12 mouse cellular contexts compared by ENCODE assay signal in genomic region chr4:45436383-45436913, GRCm38 (mm10). TPM values are rescaled to one million over a fixed set of nuclear protein-coding genes. Genes with fewer than 3 reads are reported as not detected.
DNase-seq lines count a peak whose midpoint lies in the region; ATAC-seq and TF ChIP-seq lines count a peak whose summit lies in the region.
"Had no signal": no experiment of that assay in that cellular context is flagged by ENCODE, and none has a peak within 500 bp of the region (broad histone marks: within the 10 kb centered on the region; RNA-seq: fewer than 3 reads in every experiment).

No protein-coding gene starts in this region.

- no peak for TF ChIP-seq POLR2A in thymus, adult 2 months (IDR thresholded peaks at IDR 0.05; ENCODE audit: control insufficient read depth, extremely low read depth, insufficient read depth, low read length, poor library complexity)

- peaks cover 32 to 45% of the 10 kb centered on the region in 2 experiments for H3K4me1 ChIP-seq in heart, embryonic 14.5 days (ENCODE audit: control insufficient read depth in 2 of 2, insufficient read depth in 2 of 2, low read length in 2 of 2)
- H3K4me1 ChIP-seq in hindbrain, embryonic 11.5 days (replicated peaks; ENCODE audit: control insufficient read depth, insufficient read depth, low read length) = peaks cover 16% of the 10 kb centered on the region
- H3K4me1 ChIP-seq in midbrain, embryonic 13.5 days (replicated peaks) = peaks cover 50% of the 10 kb centered on the region
- H3K4me1 ChIP-seq in thymus, adult 2 months (replicated peaks; ENCODE audit: control insufficient read depth, insufficient read depth, low read length) = no peaks in the 10 kb centered on the region

- no peaks in the 10 kb centered on the region for H3K27me3 ChIP-seq in heart, embryonic 14.5 days (ENCODE audit: control insufficient read depth, insufficient read depth, low read length)
- no peaks in the 10 kb centered on the region for H3K27me3 ChIP-seq in hindbrain, embryonic 11.5 days (ENCODE audit: control insufficient read depth, insufficient read depth, low read length)
- H3K27me3 ChIP-seq in midbrain, embryonic 13.5 days = no peaks in the 10 kb centered on the region; the same call in 1 of the 2 replicates
- H3K27me3 ChIP-seq in thymus, adult 2 months (ENCODE audit: control insufficient read depth, insufficient read depth, low read length) = no peaks in the 10 kb centered on the region
- H3K27me3 ChIP-seq: embryonic facial prominence, embryonic 13.5 days had no signal

- H3K4me2 ChIP-seq in heart, embryonic 14.5 days (ENCODE audit: low read length) = no peak overlapping the region
- H3K4me2 ChIP-seq in hindbrain, embryonic 11.5 days (replicated peaks; ENCODE audit: low read depth, low read length) = no peak overlapping the region
- no peak overlapping the region for H3K4me2 ChIP-seq in midbrain, embryonic 13.5 days (replicated peaks)
- H3K4me2 ChIP-seq: embryonic facial prominence, embryonic 13.5 days had no signal

- no peak for ATAC-seq in heart, embryonic 14.5 days (ENCODE audit: insufficient number of reproducible peaks, insufficient read depth, low FRiP score, low read depth)
- ATAC-seq in hindbrain, embryonic 11.5 days (ENCODE audit: low FRiP score) = peak; percentile 37; the same call in 1 of the 2 replicates
- peak; percentile 46 for ATAC-seq in midbrain, embryonic 13.5 days
- ATAC-seq in granulocyte monocyte progenitor cell, adult 5-6 weeks (replicated peaks; ENCODE audit: poor library complexity, severe bottlenecking) = no peak

- no peak for DNase-seq in heart, adult 11 months
- DNase-seq in MN1 (ENCODE audit: low spot score) = peak; percentile 25
- no peak for DNase-seq in hindbrain, embryonic 11.5 days (ENCODE audit: low spot score)
- DNase-seq in thymus, adult 2 months = no peak
- DNase-seq in urinary bladder, postnatal 36 days (ENCODE audit: low spot score in 2 of 2) = no peak
- DNase-seq: gastrocnemius, postnatal 10 days had no signal

- WGBS in heart, embryonic 14.5 days = 64% methylated on average over 7 of the region's 7 CpGs
- 61% methylated on average over 7 of the region's 7 CpGs for WGBS in hindbrain, embryonic 11.5 days
- 63% methylated on average over 7 of the region's 7 CpGs for WGBS in midbrain, embryonic 13.5 days
- 74% methylated on average over 7 of the region's 7 CpGs for WGBS in thymus, adult 2 months

- no peak overlapping the region for H3K27ac ChIP-seq in heart, embryonic 14.5 days (replicated peaks in 1 of 2; ENCODE audit: control insufficient read depth in 1 of 2, insufficient read depth in 1 of 2, low read depth in 2 of 2, low read length in 2 of 2)
- H3K27ac ChIP-seq in hindbrain, embryonic 11.5 days (ENCODE audit: low read depth, low read length) = peak overlapping the region; percentile 67
- peak overlapping the region; percentile 40 for H3K27ac ChIP-seq in midbrain, embryonic 13.5 days
- H3K27ac ChIP-seq in thymus, adult 2 months (ENCODE audit: control insufficient read depth, insufficient read depth, low read length) = no peak overlapping the region
- H3K27ac ChIP-seq: embryonic facial prominence, embryonic 13.5 days; layer of hippocampus, adult 2 months; liver, embryonic 14.5 days had no signal

- TF ChIP-seq CTCF in thymus, adult 2 months (IDR thresholded peaks at IDR 0.05; ENCODE audit: borderline replicate concordance, control insufficient read depth, extremely low read depth, insufficient read depth, low read length, poor library complexity) = no peak

- peak overlapping the region; percentile 12; the same call in 1 of the 2 replicates for H3K9ac ChIP-seq in heart, embryonic 14.5 days (ENCODE audit: low read length)
- H3K9ac ChIP-seq in hindbrain, embryonic 11.5 days (ENCODE audit: low read depth, low read length) = no peak overlapping the region
- 0 out of 2 replicates have a peak overlapping the region, but pooled peaks have one; percentile 37 for H3K9ac ChIP-seq in midbrain, embryonic 13.5 days (replicated peaks)
- H3K9ac ChIP-seq: embryonic facial prominence, embryonic 13.5 days; liver, embryonic 14.5 days had no signal

- H3K4me3 ChIP-seq in heart, embryonic 14.5 days (ENCODE audit: control insufficient read depth in 1 of 2, insufficient read depth in 1 of 2, low read depth in 1 of 2, low read length in 2 of 2) = no peak overlapping the region
- no peak overlapping the region for H3K4me3 ChIP-seq in hindbrain, embryonic 11.5 days (ENCODE audit: low read depth, low read length)
- no peak overlapping the region for H3K4me3 ChIP-seq in midbrain, embryonic 13.5 days (replicated peaks)
- H3K4me3 ChIP-seq in thymus, adult 2 months (ENCODE audit: control insufficient read depth, insufficient read depth, low read length) = no peak overlapping the region
- H3K4me3 ChIP-seq: embryonic facial prominence, embryonic 13.5 days; layer of hippocampus, adult 2 months had no signal

- peaks cover 31% of the 10 kb centered on the region for H3K36me3 ChIP-seq in heart, embryonic 14.5 days (ENCODE audit: control insufficient read depth, insufficient read depth, low read length)
- no peaks in the 10 kb centered on the region for H3K36me3 ChIP-seq in hindbrain, embryonic 11.5 days (ENCODE audit: control insufficient read depth, insufficient read depth, low read length)
- H3K36me3 ChIP-seq in midbrain, embryonic 13.5 days = no peaks in the 10 kb centered on the region
- no peaks in the 10 kb centered on the region for H3K36me3 ChIP-seq in thymus, adult 2 months (ENCODE audit: control insufficient read depth, insufficient read depth, low read length)

- no peaks in the 10 kb centered on the region for H3K9me3 ChIP-seq in heart, embryonic 14.5 days (ENCODE audit: control insufficient read depth, low read length)
- H3K9me3 ChIP-seq in hindbrain, embryonic 11.5 days (ENCODE audit: control insufficient read depth, low read length) = no peaks in the 10 kb centered on the region
- H3K9me3 ChIP-seq in midbrain, embryonic 13.5 days = no peaks in the 10 kb centered on the region
- H3K9me3 ChIP-seq: embryonic facial prominence, embryonic 13.5 days had no signal

RNA-seq across cellular contexts. Expression of gene Slc25a51, which starts 27.9 kb away (rescaled TPM):
- 74.9 and 77.2 TPM in 2 replicates for polyA plus RNA-seq in heart, embryonic 14.5 days (2014; fragmentation: Nextera tagmentation; extraction: Ambion mirVana)
- polyA plus RNA-seq in hindbrain, embryonic 11.5 days (2014; fragmentation: Nextera tagmentation; extraction: Ambion mirVana) = 67.1 and 73.3 TPM in 2 replicates
- polyA plus RNA-seq in midbrain, embryonic 13.5 days (2015; fragmentation: Nextera tagmentation; extraction: Ambion mirVana) = 73.7 and 76.5 TPM in 2 replicates
- 88.7 and 106 TPM in 2 replicates for polyA plus RNA-seq in thymus, adult 2 months (2012; rRNA removed)
- 40.3 and 49.4 TPM in 2 replicates for total RNA-seq in granulocyte monocyte progenitor cell, adult 5-6 weeks (2014; fragmentation: Nextera tagmentation)
- total RNA-seq in granulocyte monocyte progenitor cell, adult 5-6 weeks (2017) = 32.4 and 37.1 TPM in 2 replicates

Comparison
In these comparisons a context has a peak if more than half of its experiments do, and no peak if none do; other contexts are left out.
1. ATAC-seq: peak in hindbrain, embryonic 11.5 days (single experiment) and midbrain, embryonic 13.5 days (single experiment); none in heart, embryonic 14.5 days (single experiment) and granulocyte monocyte progenitor cell, adult 5-6 weeks (single experiment).
2. H3K27ac ChIP-seq: peak in hindbrain, embryonic 11.5 days (single experiment) and midbrain, embryonic 13.5 days (single experiment); none in heart, embryonic 14.5 days (0 of 2) and thymus, adult 2 months (single experiment).